Mouse (Mus musculus) urinary bladder, postnatal 14 days (tissue): Measurements from ENCODE around the gene Asb6.

Experiments used
- DNase-seq: peaks from one replicate; pipeline ENCODE4 v3.0.0; 2021; ENCODE audit warnings: low spot score

Asb6 gene

GRCm38 (mm10) chr2:30834373-30835022, 4.4 kb upstream of the Asb6 start, which contains the start of gene Prrx2:
Gene Prrx2 (plus strand): TSS chr2:30834972.
- DNase-seq, result no peak

GRCm38 (mm10) chr2:30833644-30834043, 3.5 kb upstream of the Asb6 start:
- no peak for DNase-seq

- DNase-seq, result no peak
Observed at GRCm38 (mm10) chr2:30829315-30829714, 818 bp downstream of the Asb6 start.

GRCm38 (mm10) chr2:30827749-30828475, 2.2 kb downstream of the Asb6 start:
- peak; percentile 96 for DNase-seq

GRCm38 (mm10) chr2:30826825-30827748, 3.0 kb downstream of the Asb6 start:
- peak; percentile 56 for DNase-seq

GRCm38 (mm10) chr2:30823385-30824153, 6.6 kb downstream of the Asb6 start:
- peak; percentile 67 for DNase-seq

GRCm38 (mm10) chr2:30822460-30822859, 7.7 kb downstream of the Asb6 start:
- DNase-seq, result no peak

- no peak for DNase-seq
Observed at GRCm38 (mm10) chr2:30821073-30821472, 9.1 kb downstream of the Asb6 start.

- DNase-seq, result no peak
Observed at GRCm38 (mm10) chr2:30819873-30820272, 10.3 kb downstream of the Asb6 start.

- DNase-seq, result no peak
Observed at GRCm38 (mm10) chr2:30816383-30816782, 13.8 kb downstream of the Asb6 start.

- DNase-seq, result no peak
Observed at GRCm38 (mm10) chr2:30810573-30810972, 19.6 kb downstream of the Asb6 start.

- DNase-seq, result no peak
Observed at GRCm38 (mm10) chr2:30809503-30809902, 20.6 kb downstream of the Asb6 start.

- DNase-seq, result no peak
Observed at GRCm38 (mm10) chr2:30808296-30808655, 21.9 kb downstream of the Asb6 start.

- peak; percentile 100 for DNase-seq
Observed at GRCm38 (mm10) chr2:30807648-30808295, 22.4 kb downstream of the Asb6 start, which contains the start of gene Ntmt1. Gene Ntmt1 (plus strand): TSS chr2:30807826.

- no peak for DNase-seq
Observed at GRCm38 (mm10) chr2:30807147-30807647, 22.9 kb downstream of the Asb6 start.

GRCm38 (mm10) chr2:30805983-30806382, 24.1 kb downstream of the Asb6 start:
- DNase-seq, result no peak

- DNase-seq, result no peak
Observed at GRCm38 (mm10) chr2:30803604-30804003, 26.5 kb downstream of the Asb6 start, which contains the start of gene 1700001O22Rik. Gene 1700001O22Rik (minus strand): TSS chr2:30803661.

- DNase-seq, result peak; percentile 45
Observed at GRCm38 (mm10) chr2:30801067-30801852, 28.9 kb downstream of the Asb6 start.

- no peak for DNase-seq
Observed at GRCm38 (mm10) chr2:30800671-30801066, 29.5 kb downstream of the Asb6 start.

- DNase-seq, result no peak
Observed at GRCm38 (mm10) chr2:30799456-30799855, 30.7 kb downstream of the Asb6 start.
